Mouse (Mus musculus): ENCODE measurements around the gene Psmc1. TPM values are rescaled to one million over a fixed set of nuclear protein-coding genes. Genes with fewer than 3 reads are reported as not detected.

Gene Psmc1
- polyA plus RNA-seq, 1 experiment: 108 TPM

Other genes with a start within 250 kb of the Psmc1 start
- 0.28 and 0.62 TPM in 2 replicates for gene Efcab11, start 225.7 kb upstream of the Psmc1 start, polyA plus RNA-seq (2012; rRNA removed)
- 12.1 and 12.4 TPM in 2 replicates for gene Tdp1, start 225.6 kb upstream of the Psmc1 start, polyA plus RNA-seq (2012; rRNA removed)
- 0.65 and 0.92 TPM in 2 replicates for gene Kcnk13, start 145.7 kb upstream of the Psmc1 start, polyA plus RNA-seq (2012; rRNA removed)
- 10.0 and 12.9 TPM in 2 replicates for gene Nrde2, start 49.5 kb downstream of the Psmc1 start, polyA plus RNA-seq (2012; rRNA removed)
- gene Calm1, start 89.3 kb downstream of the Psmc1 start, polyA plus RNA-seq (2012; rRNA removed): 289 and 307 TPM in 2 replicates

Measured in urinary bladder, adult 2 months (tissue).